ENCODE assay signal across 31 mouse cellular contexts in the genomic region with DNA sequence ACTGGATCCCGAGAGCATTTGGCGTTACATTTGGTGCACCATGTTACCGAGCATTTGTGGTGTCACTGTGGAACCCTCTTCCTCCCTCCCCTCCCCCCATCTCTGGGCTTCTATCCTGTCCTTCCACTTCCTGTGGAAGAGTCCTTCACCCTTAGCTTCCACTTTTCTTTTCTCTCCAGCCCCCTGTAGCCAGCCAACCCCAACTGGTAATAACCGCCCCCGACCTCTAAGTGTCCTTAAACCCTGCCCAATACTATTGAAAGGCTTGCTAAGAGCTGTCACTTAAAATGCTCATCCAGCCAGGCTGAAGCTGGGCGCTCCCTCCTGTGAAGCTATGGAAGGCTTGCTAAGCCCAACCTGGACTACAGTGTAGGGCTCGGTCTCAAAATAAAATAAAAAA. TPM values are rescaled to one million over a fixed set of nuclear protein-coding genes. Genes with fewer than 3 reads are reported as not detected.
A peak's percentile ranks its signal among the peaks of the same experiment; 100 is the strongest.
DNase-seq lines count a peak whose midpoint lies in the region; ATAC-seq and TF ChIP-seq lines count a peak whose summit lies in the region.
"Had no signal": no experiment of that assay in that cellular context is flagged by ENCODE, and none has a peak within 500 bp of the region (broad histone marks: within the 10 kb centered on the region; RNA-seq: fewer than 3 reads in every experiment).

No protein-coding gene starts in this region.

- peaks cover 16% of the 10 kb centered on the region; the same call in 1 of the 2 replicates for H3K4me1 ChIP-seq in megakaryocyte, embryonic 14.5 days
- peaks cover 5% of the 10 kb centered on the region; the same call in 1 of the 2 replicates for H3K4me1 ChIP-seq in testis, adult 2 months (ENCODE audit: control insufficient read depth, insufficient read depth, low read length)
- no peaks in the 10 kb centered on the region for H3K4me1 ChIP-seq in intestine, embryonic 15.5 days (replicated peaks)
- H3K4me1 ChIP-seq: embryonic facial prominence, embryonic 13.5 days; embryonic facial prominence, embryonic 15.5 days; forebrain, embryonic 10.5 days; forebrain, embryonic 12.5 days had no signal

- no peaks in the 10 kb centered on the region for H3K36me3 ChIP-seq in megakaryocyte, embryonic 14.5 days (replicated peaks; ENCODE audit: low read length)
- H3K36me3 ChIP-seq in testis, adult 2 months (ENCODE audit: control insufficient read depth, insufficient read depth, low read length), result no peaks in the 10 kb centered on the region
- H3K36me3 ChIP-seq in intestine, embryonic 15.5 days, result no peaks in the 10 kb centered on the region
- H3K36me3 ChIP-seq: embryonic facial prominence, embryonic 13.5 days; embryonic facial prominence, embryonic 15.5 days; forebrain, embryonic 10.5 days; forebrain, embryonic 12.5 days; G1E had no signal

- no peak overlapping the region for H3K9ac ChIP-seq in intestine, embryonic 15.5 days
- H3K9ac ChIP-seq: embryonic facial prominence, embryonic 13.5 days; embryonic facial prominence, embryonic 15.5 days; forebrain, embryonic 12.5 days had no signal

- H3K27ac ChIP-seq in testis, adult 2 months (ENCODE audit: control insufficient read depth, insufficient read depth, low read depth, low read length), result 0 out of 2 replicates have a peak overlapping the region, but pooled peaks have one; percentile 21
- no peak overlapping the region for H3K27ac ChIP-seq in intestine, embryonic 15.5 days
- H3K27ac ChIP-seq: embryonic facial prominence, embryonic 13.5 days; embryonic facial prominence, embryonic 15.5 days; forebrain, embryonic 10.5 days; forebrain, embryonic 12.5 days had no signal

- no peak for TF ChIP-seq CTCF in testis, adult 2 months (IDR thresholded peaks at IDR 0.05; ENCODE audit: control insufficient read depth, insufficient read depth, insufficient replicate concordance, low read depth, low read length)

- ATAC-seq in megakaryocyte, adult 5-6 weeks (ENCODE audit: poor library complexity, severe bottlenecking), result no peak
- no peak for ATAC-seq in frontal cortex, adult (ENCODE audit: low TSS enrichment)
- ATAC-seq in intestine, embryonic 15.5 days, result no peak
- ATAC-seq: activated CD4-positive, CD25-positive, alpha-beta regulatory T cell, adult 4 months; CD4-positive, CD25-positive, alpha-beta regulatory T cell, adult 4 months; forebrain, embryonic 14.5 days; forebrain, embryonic 16.5 days; Patski had no signal

- no peak overlapping the region for H3K4me2 ChIP-seq in intestine, embryonic 15.5 days (replicated peaks)
- H3K4me2 ChIP-seq: embryonic facial prominence, embryonic 13.5 days; embryonic facial prominence, embryonic 15.5 days; forebrain, embryonic 12.5 days had no signal

- DNase-seq in testis, postnatal 10 days (ENCODE audit: low spot score), result no peak
- peak; percentile 89 for DNase-seq in R1 (ENCODE audit: low read depth, low spot score)
- DNase-seq: adrenal gland, adult 8-10 months; adrenal gland, postnatal 14 days; adrenal gland, postnatal 36 days; B cell, adult 2 months; cerebellum, adult 11-12 months; cerebellum, adult 2 months; cerebellum, adult 9-10 months; cerebellum, postnatal 10 days; cerebellum, postnatal 25 days had no signal

- H3K27me3 ChIP-seq in megakaryocyte, embryonic 14.5 days (replicated peaks), result peaks cover 4% of the 10 kb centered on the region
- H3K27me3 ChIP-seq in testis, adult 2 months (ENCODE audit: control insufficient read depth, insufficient read depth, low read length), result no peaks in the 10 kb centered on the region
- H3K27me3 ChIP-seq in intestine, embryonic 15.5 days (replicated peaks), result no peaks in the 10 kb centered on the region
- H3K27me3 ChIP-seq: embryonic facial prominence, embryonic 13.5 days; embryonic facial prominence, embryonic 15.5 days; Patski had no signal

- no peak for TF ChIP-seq POLR2A in testis, adult 2 months (IDR thresholded peaks at IDR 0.05; ENCODE audit: control insufficient read depth, low read depth, low read length)

- peak overlapping the region; percentile 53 for H3K4me3 ChIP-seq in megakaryocyte, embryonic 14.5 days (replicated peaks)
- peak overlapping the region; percentile 93 for H3K4me3 ChIP-seq in testis, adult 2 months (ENCODE audit: control insufficient read depth, low read depth, low read length)
- no peak overlapping the region for H3K4me3 ChIP-seq in intestine, embryonic 15.5 days (replicated peaks)
- H3K4me3 ChIP-seq: embryonic facial prominence, embryonic 13.5 days; embryonic facial prominence, embryonic 15.5 days; erythroblast, embryonic 14.5 days; forebrain, embryonic 10.5 days; forebrain, embryonic 12.5 days had no signal

- WGBS in intestine, embryonic 15.5 days, result 85% methylated on average over 7 of the region's 7 CpGs

- H3K9me3 ChIP-seq in megakaryocyte, embryonic 14.5 days, result no peaks in the 10 kb centered on the region
- H3K9me3 ChIP-seq in intestine, embryonic 15.5 days, result no peaks in the 10 kb centered on the region
- H3K9me3 ChIP-seq: embryonic facial prominence, embryonic 13.5 days; embryonic facial prominence, embryonic 15.5 days; forebrain, embryonic 10.5 days; forebrain, embryonic 12.5 days; G1E had no signal

RNA-seq across cellular contexts. Expression of a gene that starts 5.9 kb away (rescaled TPM):
- 1.9 TPM in 1 of 2 replicates, not detected in the other for polyA plus RNA-seq in megakaryocyte, embryonic 14.5 days (2012; ENCODE audit: insufficient read depth, low replicate concordance)
- total RNA-seq in megakaryocyte, adult 5-6 weeks (2015), result 0.16 and 0.59 TPM in 2 replicates
- total RNA-seq in megakaryocyte, adult 5-6 weeks (2017), result 0.28 and 0.81 TPM in 2 replicates
- 11.8 and 11.9 TPM in 2 replicates for polyA plus RNA-seq in testis, adult 2 months (2012; rRNA removed)
- 5.2 and 7.1 TPM in 2 replicates for polyA plus RNA-seq in intestine, embryonic 15.5 days (2015; fragmentation: Nextera tagmentation; extraction: Ambion mirVana)
- total RNA-seq: adrenal gland, postnatal 14 days had no signal
- polyA plus RNA-seq: activated CD4-positive, CD25-positive, alpha-beta regulatory T cell, adult 4 months; CD4-positive, CD25-positive, alpha-beta regulatory T cell, adult 4 months; erythroblast, embryonic 14.5 days; G1E had no signal

RNA-seq across cellular contexts. Expression of a gene that starts 11.6 kb away (rescaled TPM):
- polyA plus RNA-seq in megakaryocyte, embryonic 14.5 days (2012; ENCODE audit: insufficient read depth, low replicate concordance), result 8.8 and 11.1 TPM in 2 replicates
- 8.9 and 9.0 TPM in 2 replicates for total RNA-seq in megakaryocyte, adult 5-6 weeks (2015)
- total RNA-seq in megakaryocyte, adult 5-6 weeks (2017), result 19.6 and 21.2 TPM in 2 replicates
- 10.0 and 10.2 TPM in 2 replicates for polyA plus RNA-seq in testis, adult 2 months (2012; rRNA removed)
- polyA plus RNA-seq in intestine, embryonic 15.5 days (2015; fragmentation: Nextera tagmentation; extraction: Ambion mirVana), result 20.9 and 22.5 TPM in 2 replicates

RNA-seq across cellular contexts. Expression of a gene that starts 39.8 kb away (rescaled TPM):
- polyA plus RNA-seq in megakaryocyte, embryonic 14.5 days (2012; ENCODE audit: insufficient read depth, low replicate concordance), result not detected in 2 replicates
- not detected in 2 replicates for total RNA-seq in megakaryocyte, adult 5-6 weeks (2015)
- total RNA-seq in megakaryocyte, adult 5-6 weeks (2017), result not detected in 2 replicates
- polyA plus RNA-seq in testis, adult 2 months (2012; rRNA removed), result 3.6 and 4.7 TPM in 2 replicates
- 96.1 and 108 TPM in 2 replicates for polyA plus RNA-seq in intestine, embryonic 15.5 days (2015; fragmentation: Nextera tagmentation; extraction: Ambion mirVana)
- total RNA-seq: CH12.LX had no signal
- polyA plus RNA-seq: activated CD4-positive, CD25-positive, alpha-beta regulatory T cell, adult 4 months; CD4-positive, CD25-positive, alpha-beta regulatory T cell, adult 4 months; erythroblast, embryonic 14.5 days; G1E had no signal

RNA-seq across cellular contexts. Expression of a gene that starts 47.2 kb away (rescaled TPM):
- polyA plus RNA-seq in megakaryocyte, embryonic 14.5 days (2012; ENCODE audit: insufficient read depth, low replicate concordance), result not detected in 2 replicates
- not detected in 2 replicates for total RNA-seq in megakaryocyte, adult 5-6 weeks (2015)
- not detected in 2 replicates for total RNA-seq in megakaryocyte, adult 5-6 weeks (2017)
- 0.34 and 0.52 TPM in 2 replicates for polyA plus RNA-seq in testis, adult 2 months (2012; rRNA removed)
- polyA plus RNA-seq in intestine, embryonic 15.5 days (2015; fragmentation: Nextera tagmentation; extraction: Ambion mirVana), result 15.2 and 18.1 TPM in 2 replicates
- total RNA-seq: adrenal gland, adult 18-20 months; adrenal gland, adult 8-10 months; adrenal gland, postnatal 14 days; adrenal gland, postnatal 36 days; CH12.LX; G1E had no signal
- polyA plus RNA-seq: activated CD4-positive, CD25-positive, alpha-beta regulatory T cell, adult 4 months; CD4-positive, CD25-positive, alpha-beta regulatory T cell, adult 4 months; cerebellum, adult 2 months; cortical plate, adult 2 months; embryonic facial prominence, embryonic 11.5 days; erythroblast, embryonic 14.5 days; forebrain, embryonic 12.5 days; forebrain, embryonic 14.5 days; forebrain, embryonic 16.5 days; G1E; Patski had no signal

RNA-seq across cellular contexts. Expression of a gene that starts 48.7 kb away (rescaled TPM):
- polyA plus RNA-seq in megakaryocyte, embryonic 14.5 days (2012; ENCODE audit: insufficient read depth, low replicate concordance), result not detected in 2 replicates
- 0.09 TPM in 1 of 2 replicates, not detected in the other for total RNA-seq in megakaryocyte, adult 5-6 weeks (2015)
- not detected in 2 replicates for total RNA-seq in megakaryocyte, adult 5-6 weeks (2017)
- 0.54 and 0.59 TPM in 2 replicates for polyA plus RNA-seq in testis, adult 2 months (2012; rRNA removed)
- polyA plus RNA-seq in intestine, embryonic 15.5 days (2015; fragmentation: Nextera tagmentation; extraction: Ambion mirVana), result 8.3 and 8.4 TPM in 2 replicates
- polyA plus RNA-seq: activated CD4-positive, CD25-positive, alpha-beta regulatory T cell, adult 4 months; CD4-positive, CD25-positive, alpha-beta regulatory T cell, adult 4 months had no signal

Comparison
In these comparisons a context has a peak if more than half of its experiments do, and no peak if none do; other contexts are left out.
1. RNA of a gene that starts 39.8 kb away (polyA plus RNA-seq): 96.1 to 108 TPM in intestine, embryonic 15.5 days; 3.6 to 4.7 TPM in testis, adult 2 months and not detected in megakaryocyte, embryonic 14.5 days; every median in the first group is over 10 times any median in the second.